Mouse (Mus musculus) ES-Bruce4 (cell line): ENCODE data around the gene Oaf.

ENCODE experiments used
- CTCF ChIP-seq: IDR thresholded peaks from one replicate; pipeline ENCODE4 v1.8.1; 2011; ENCODE audit warnings: low read depth, low read length
- EP300 ChIP-seq: IDR thresholded peaks from 2 replicates; pipeline ENCODE4 v1.6.1; 2011; ENCODE audit warnings: low read depth, low read length; ENCODE audit not compliant: insufficient read depth
- POLR2A ChIP-seq: IDR thresholded peaks from one replicate; pipeline ENCODE4 v1.8.1; 2011; ENCODE audit warnings: low read length; ENCODE audit not compliant: insufficient read depth

DNA sequence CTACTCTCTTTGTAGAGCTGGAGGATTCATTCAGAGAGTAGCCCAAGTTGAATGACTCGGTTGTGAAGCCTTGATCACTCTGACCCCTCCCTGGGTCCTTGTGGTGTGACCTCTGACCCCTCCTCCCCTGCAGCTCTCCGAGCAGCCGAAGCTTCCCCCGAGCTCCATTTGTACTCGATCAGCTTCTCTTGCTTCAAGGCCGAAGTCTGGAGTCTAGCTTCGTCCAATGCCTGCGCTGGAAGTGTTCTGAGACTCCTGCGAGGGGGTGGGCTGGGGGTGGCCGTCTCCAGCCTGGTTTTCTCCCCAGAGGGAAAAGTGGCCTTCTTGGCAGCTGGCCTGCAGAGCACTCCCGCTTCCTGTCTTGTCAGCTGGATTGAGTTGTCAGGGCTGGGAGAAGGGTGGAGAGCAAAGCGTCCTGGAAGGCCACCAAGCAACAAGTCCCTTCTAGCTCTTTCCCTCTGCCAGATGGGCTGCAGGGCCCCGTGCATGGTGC is 29.5 kb downstream of the Oaf start, which contains the start of gene Pou2f3:
- TF ChIP-seq CTCF (no peak), POLR2A (no peak), EP300 (peak; percentile 86)
